Mouse (Mus musculus) spleen, postnatal 10 days (tissue): ENCODE measurements around the gene Mrpl48.

Source experiments
- DNase-seq, 2 experiments: peaks; one replicate each; pipeline ENCODE4 v3.0.0; 2021 to 2022; ENCODE audit warnings: low spot score in 2 of 2

The Mrpl48 gene

DNA sequence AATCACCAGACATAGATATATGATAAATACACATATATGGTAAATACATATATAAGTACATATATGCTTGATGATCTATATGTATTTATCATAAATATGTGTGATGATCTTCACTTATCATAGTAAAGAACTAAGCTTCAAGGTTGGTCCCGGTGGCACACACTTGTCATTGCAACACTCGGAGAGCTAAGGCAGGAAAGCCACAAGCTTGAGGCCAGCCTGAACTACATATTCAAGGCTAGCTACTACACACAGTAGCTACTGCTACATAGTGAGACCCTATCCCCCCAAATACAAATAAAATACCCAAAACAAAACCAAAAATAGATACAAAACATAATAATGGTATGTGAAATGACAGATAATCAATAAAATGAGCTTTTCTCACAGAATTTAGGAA is 72.3 kb downstream of the Mrpl48 start:
- no peak for DNase-seq

DNA sequence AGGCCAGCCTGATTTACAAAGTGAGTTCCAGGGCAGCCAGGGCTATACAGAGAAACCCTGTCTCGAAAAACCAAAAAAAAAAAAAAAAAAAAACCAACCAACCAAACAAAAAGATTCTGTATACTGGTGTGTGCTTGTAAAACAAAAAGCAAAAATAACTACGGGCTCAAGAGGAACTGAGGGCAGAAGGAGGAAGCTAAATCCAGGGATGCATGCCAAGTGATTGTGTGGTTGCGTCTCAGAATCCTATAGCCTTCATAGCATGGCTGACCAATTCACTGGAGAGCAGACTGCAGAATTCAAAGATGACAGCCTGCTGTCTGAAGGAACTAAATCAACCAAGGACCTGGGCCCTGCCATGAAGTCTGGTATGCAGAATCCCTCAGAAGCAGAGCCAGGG is 73.9 kb downstream of the Mrpl48 start:
- no peak for DNase-seq

DNA sequence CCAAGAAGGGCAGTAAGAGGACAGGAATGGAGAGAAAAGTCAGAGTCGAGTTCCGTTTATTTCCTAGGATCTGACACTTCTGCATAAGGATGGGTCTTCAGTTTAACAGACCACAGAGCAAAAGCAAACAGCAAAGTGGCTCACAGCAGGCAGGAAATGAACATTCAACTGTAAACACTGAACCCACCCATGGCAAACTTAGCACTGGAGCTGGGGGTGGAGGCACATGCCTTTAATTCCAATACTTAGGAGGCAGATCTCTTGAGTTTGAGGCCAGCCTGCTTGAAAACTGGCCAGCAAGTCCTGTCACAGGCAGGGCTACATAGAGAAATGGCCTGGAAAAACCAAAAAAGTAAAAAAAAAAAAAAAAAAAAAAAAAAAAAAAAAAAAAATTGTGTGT is 74.6 kb downstream of the Mrpl48 start:
- no peak for DNase-seq

DNA sequence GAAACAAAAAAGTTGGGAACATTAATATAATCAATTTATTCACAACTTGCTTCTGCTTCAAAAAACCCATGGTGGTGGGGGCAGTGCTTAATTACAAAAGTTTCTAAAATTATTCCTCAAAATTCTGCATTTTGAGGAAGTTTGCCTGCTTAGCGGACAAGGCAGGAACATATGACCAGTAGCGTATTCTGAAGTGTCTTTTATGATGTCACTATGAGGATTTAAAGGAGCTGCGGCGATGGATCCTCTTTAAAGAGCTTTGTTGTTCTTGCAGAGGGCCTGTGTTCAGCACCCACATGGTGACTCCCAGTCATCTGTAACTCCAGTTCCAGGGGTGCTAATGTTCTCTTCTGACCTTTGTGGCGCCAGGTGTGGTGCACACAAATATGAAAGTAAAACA is 77.3 kb downstream of the Mrpl48 start:
- DNase-seq: no peak

DNA sequence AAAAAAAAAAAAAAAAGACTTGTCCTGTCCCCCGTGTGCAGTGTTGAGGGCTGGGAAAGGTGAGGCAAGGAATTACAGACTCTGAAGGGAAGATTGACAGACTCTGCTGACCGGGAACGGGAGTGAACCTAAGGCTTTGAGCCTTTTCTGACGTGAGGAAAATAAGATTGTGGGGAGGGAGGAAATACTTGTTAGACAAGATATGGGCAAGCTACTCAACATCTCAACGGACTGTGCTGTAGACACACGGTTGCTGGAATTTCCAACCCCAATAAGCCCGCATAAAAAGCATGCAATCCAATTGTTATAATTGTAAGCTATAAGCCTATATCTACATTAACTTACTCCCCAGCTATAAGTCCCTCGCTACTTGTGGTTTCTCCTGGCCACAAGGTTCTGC is 83.4 kb downstream of the Mrpl48 start:
- no peak for DNase-seq

DNA sequence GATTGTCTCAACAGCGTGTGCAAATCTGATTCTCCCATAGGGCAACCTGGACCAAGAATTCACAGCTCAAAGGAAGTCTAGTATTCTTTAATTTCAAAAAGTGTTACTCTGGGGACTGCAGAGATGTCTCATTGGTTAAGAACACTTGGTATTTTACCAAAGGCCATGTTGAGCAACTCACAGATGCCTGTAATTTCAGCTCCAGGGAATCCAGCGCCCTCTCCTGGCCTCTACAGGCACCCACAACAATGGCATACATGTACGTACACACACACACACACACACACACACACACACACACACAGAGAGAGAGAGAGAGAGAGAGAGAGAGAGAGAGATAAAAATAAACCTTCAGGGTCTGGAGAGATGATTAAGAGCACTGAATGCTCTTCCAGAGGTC is 85.9 kb downstream of the Mrpl48 start:
- DNase-seq: no peak

DNA sequence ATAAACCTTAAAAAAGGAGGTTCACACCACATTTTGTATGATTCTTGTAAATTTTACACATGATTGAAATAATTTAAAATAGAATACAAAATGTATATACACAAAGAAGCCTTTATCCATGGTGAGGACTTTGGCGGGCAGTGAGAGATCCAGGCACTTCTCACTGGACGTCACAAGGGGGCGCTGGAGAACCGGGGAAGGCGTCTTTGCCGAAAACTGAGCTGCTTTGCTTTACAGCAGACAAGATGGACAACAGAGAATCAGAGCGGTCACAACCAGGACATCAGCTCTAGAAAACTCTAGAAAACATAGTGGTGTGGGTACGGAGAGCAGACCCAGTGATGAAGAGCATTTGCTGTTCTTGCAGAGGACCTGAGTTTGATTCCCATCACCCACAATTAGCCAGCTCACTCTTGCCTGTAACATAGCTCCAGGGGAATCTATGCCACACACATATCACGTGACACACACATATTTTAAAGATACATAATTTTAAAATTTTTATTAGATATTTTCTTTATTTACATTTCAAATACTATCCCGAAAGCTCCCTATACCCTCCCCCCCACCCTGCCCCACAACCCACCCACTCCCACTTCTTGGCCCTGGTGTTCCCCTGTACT is 87.3 kb downstream of the Mrpl48 start:
- peak; percentile 83 to 91 for DNase-seq

DNA sequence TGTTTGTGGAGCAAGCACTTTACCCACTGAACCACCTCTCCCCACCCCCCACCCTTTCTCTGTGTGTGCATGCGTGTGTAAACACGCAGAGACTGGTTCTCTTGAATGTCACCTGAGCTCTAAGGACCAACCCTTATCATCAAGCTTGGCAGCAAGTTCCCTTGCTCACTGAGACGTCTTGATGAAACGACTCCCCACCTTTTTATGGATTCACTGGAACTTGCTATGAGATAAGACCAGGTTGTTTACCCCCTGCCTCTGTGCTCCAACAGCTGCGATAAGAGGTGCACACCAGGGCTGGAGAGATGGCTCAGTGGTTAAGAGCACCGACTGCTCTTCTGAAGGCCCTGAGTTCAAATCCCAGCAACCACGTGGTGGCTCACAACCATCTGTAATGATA is 87.9 kb downstream of the Mrpl48 start:
- DNase-seq: no peak

DNA sequence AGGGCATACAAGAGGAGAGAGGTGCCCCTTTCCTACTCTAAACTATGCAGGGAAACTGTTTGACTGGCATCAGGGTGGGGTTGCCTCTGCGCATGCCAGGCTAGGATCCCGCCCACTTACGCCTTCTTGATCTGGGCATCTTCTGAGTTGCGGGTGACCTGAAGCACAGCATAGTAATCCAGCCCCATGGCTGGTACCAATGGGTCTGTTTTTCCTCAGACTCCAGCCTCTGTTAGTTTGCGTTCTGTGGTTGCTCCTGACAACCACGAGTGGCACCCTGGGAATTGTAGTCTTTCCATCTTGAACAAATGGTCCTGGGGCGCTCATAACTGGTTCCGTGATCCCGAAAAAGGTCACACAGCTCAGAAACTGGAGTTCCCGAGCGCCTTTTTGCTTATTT is 93.5 kb downstream of the Mrpl48 start, which contains the start of gene Dnajb13:
Dnajb13 (minus strand) TSS at position 388 of the 400 bp plus-strand sequence.
- no peak for DNase-seq

DNA sequence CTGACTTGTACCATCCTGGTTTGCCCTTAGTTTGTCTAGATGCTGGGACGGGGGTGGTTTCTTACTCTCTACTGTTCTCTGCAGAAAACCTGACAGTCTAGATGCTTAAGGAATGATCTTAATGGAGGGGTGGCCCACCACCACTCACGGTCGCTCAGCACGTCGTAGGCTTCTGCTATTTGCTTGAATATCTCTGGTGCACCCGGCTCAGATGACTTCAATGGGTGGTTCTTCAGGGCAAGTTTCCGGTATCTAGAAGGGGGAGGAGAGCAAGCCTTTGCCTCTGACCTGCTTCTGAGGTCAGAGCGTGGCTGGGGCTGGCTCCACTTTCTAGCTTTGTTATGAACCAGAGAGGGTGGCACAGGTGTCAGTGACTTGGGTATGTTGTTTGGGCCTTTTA is 96.5 kb downstream of the Mrpl48 start:
- no peak for DNase-seq

DNA sequence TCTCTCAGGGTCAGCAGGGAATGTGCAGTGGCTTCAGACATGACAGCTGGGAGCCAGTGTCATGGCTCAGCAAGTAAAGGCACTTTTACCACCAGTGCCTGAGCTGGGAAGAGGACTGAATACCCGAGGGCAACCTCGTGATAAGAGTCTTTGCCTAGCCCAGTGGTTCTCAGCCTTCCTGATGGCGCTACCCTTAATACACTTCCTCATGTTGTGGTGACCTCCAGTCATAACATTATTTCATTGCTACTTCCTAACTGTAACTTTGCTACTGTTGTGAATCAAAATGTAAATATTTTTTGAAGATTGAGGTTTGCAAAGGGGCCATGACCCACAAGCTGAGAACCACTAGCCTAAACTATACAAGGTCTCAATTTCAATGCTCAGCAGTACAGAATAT is 99.4 kb downstream of the Mrpl48 start:
- DNase-seq: no peak

DNA sequence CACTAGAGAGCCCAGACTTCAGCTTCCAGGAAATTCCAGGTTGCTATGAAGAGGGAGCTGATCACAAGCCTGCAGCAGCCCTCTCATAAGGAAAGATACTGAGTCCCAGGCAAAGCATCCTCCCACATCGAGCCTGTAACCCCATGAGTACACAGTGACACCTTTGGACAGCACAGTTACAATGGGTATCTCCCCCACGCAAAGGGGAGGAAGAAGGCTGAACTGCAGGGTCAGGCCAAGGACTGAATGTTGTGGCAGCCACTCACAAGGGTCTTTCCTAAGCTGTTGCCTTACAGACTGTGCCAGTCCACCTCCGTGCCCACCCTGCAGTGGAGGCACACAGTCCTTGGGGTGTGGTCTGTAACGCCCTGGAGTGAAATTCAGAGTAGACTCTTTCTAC is 101.6 kb downstream of the Mrpl48 start:
- DNase-seq: peak in 1 of 2 experiments; percentile 19

DNA sequence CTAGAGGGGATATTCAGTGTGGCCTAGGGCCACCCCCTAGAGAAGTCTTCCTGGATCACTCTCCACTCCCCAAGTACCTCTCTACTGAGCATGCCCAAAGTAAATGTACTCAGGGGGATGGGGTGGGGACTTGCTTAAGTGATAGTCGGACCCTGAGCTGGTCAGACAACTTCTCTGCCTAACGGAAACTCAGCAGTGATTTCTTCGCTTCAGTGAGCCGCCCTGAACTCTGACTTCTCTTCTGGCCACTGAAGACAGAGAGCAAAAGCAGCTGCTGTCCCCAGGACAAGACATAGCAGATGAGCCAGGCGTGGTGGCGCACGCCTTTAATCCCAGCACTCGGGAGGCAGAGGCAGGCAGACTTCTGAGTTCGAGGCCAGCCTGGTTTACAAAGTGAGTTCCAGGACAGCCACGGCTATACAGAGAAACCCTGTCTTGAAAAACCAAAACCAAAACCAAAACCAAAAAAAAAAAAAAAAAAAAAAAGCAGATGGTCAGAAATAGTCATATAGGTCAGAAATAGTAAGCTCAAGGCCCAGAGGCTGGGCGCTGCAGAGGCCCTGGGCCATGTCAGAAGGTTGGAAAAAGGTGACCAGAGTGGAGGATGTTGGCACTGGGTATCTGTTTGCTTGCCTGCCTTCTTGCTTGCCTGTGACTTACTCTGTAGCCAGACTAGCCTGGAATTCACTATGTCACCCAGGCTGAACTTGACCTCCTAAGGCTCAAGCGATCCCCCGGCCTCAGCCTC is 103.2 kb downstream of the Mrpl48 start:
- peak; percentile 24 to 31 for DNase-seq

DNA sequence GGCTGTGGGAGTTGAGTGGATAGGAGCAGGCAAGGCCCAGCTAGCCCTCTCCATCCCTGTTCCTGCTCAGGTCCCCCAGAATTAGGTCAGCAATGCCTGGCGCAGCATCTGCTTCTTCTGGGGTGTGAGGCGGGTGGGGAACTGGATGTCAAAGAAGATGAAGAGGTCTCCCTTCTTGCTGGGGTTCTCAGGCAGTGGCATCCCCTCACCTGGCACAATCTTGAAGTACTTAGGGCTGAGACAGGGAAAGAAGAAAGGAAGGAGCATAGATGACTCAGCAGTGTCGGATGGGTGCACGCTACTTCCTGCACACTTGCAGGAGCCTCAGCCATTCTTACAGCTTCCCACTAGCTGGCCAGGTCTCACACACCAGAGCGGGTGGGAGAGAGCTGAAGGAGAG is 105.0 kb downstream of the Mrpl48 start:
- peak; percentile 50 to 52 for DNase-seq

DNA sequence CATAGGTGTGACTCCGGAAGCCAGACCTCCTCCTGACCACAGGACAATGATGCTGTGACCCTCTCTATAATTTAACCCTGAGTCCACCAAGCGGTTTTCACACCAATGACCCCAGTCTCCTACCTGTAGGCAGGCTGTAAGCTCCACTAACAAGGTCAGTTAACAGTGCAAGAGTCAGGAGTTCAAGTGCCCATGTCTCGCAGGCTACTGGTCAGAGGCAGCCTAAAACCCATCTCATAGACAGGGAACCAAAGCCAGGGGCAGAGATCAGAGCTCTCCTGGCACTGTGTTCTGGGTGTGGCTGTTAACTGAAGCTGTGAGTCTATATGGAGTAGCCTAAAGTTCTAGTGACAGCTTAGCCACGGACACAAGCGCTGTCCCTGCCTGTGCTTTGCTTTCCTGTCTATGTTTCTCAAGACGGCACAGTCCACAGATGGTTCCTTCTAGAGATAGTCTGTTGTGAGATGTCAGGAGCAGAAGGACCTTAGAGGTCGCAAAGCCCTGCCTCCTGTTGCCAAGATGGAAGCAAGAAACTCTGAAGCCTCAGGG is 105.7 kb downstream of the Mrpl48 start:
- peak; percentile 50 to 57 for DNase-seq

DNA sequence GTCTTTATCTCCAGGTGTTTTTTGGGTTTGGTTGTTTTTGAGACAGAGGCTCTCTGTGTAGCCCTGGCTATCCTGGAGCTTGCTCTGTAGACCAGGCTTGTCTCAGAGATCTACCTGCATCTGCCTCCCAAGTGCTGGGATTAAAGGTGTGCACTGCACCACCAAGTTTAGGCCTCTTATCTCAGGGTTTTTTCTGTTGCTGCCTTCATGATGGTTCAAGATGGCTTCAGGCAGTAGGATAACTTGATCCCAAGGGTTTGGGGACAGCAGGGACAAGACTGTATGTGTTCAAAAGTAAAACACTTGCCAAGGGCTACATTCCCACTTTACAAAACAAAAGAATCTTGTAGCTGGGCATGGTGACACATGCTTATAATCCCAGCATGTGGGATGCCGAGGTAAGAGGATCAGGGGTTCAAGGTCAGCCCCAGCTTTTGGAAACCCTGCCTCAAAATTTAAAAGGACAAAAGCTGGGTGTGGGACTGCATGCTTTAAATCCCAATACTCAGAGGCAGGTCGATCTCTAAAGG is 106.2 kb downstream of the Mrpl48 start:
- peak in 1 of 2 experiments; percentile 37 for DNase-seq

DNA sequence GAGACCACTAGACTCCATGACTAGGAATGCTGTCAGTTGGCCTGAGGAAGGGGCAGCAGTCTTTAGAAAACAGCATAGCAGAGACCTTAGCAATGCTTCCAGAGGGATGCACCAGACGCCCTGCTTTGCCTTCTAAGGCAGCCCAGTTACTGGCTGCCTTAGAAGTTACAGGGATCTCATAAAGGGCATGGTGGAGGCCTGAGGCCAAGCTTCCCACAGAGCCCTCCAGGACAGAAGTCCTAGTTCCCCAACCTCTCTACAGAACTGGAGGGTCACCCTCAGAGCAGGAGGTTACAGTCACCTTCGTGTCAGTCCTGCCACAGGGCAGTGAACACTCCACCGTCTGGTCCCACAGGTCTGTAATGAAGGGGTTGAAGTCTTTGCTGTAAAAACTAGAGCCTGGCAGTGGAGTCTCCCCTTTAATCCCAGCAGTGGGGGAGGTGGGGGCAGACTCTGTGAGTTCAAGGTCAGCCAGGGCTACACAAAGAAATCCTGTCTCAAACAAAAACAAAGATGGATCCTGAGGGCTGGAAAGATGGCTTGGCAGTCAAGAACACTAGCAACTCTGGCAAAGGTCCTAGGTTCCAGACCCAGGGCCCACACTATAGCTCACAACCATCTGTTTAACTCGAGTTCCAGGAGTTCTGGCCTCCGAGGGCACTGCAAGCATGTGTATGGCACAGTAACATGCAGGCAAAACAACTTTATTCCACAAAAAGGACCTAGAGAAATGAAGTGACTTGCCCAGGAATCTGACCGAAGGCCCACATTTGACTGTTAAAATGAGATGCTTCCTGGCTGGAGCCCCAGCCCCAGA is 106.9 kb downstream of the Mrpl48 start:
- peak; percentile 50 to 63 for DNase-seq

DNA sequence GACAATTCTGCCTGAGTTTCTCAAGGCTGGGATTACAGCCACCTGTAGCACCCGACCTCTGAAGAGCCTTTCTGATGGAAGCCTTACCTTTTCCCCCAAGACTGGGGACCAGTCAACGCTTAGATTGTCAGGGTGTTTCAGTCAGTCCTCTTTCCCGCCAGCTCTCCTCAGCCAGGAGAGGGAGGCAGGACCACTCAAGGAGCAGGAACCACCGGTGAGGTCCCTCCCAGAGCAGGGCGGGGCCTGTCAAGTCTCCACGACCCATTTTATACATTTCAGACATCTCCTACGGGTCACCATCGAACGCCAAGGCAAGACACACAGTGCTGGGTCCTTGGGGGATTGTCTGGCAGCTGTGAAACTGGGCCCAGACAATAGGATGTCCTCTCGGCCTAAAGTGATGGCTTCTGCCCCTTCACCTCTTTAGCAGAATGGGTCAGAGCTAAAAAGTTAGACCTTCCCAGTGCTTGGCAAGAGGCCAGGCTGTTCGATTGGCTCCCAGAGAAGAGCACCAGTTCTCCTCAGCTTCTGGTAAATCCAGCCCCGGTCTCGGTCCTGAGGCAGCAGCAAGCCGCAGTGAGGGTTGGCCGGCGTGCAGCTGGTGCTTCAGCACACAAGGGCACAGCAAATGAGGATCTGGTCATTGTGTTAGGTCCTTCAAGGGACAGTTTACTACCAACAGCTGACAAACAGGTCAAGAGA is 107.7 kb downstream of the Mrpl48 start:
- peak; percentile 60 to 66 for DNase-seq

DNA sequence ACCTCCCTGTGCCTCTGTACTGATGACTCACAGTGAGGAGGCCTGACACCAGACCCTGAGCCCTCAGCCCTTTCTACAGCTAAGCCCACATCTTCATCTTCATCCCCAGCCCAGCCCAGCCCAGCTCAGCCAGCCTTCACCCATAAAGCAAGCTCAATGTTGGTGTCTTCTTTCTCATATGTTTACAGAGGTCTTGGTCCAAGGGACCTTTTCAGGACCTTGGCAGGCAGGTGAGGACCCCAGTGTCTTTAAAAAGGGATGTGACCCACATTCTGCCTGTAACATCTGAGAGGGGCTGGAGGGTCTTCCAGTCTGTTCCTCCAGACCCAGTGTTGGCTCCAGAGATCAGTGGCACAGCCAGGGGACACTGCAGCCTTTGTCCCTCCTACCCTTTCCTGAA is 108.6 kb downstream of the Mrpl48 start:
- DNase-seq: no peak

DNA sequence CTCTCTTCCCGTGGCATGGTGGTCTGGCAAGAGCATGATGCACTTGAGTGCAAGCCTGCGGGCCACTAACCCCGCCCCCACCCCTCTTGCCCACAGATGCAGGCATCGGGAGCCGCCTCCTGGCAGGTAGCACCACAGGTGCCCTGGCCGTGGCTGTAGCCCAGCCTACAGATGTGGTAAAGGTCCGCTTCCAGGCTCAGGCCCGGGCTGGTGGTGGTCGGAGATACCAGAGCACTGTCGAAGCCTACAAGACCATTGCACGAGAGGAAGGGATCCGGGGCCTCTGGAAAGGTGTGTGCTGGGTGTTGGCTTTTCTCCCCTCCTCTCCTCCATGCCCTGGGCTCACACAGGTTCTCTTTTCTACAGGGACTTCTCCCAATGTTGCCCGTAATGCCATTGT is 110.1 kb downstream of the Mrpl48 start:
- DNase-seq: no peak

DNA sequence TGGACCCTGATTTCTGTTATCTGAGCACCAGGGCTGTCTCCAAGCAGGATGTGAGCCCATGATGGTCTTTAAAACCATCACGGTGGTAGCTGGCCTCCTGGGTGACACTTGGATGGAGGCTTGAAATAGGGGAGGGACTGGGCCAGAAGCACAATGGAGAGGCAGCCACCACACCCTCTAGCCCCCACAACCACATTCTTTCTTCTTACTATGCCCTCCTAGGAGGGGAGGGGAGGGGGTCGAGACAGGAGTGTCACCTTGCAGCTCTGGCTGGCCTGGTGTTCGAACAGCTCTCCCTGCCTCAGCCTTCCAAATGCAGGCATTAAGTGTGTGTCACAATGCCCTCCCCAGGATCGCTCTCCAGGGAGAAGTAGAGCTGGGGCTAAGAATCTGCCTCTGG is 110.7 kb downstream of the Mrpl48 start:
- DNase-seq: no peak

DNA sequence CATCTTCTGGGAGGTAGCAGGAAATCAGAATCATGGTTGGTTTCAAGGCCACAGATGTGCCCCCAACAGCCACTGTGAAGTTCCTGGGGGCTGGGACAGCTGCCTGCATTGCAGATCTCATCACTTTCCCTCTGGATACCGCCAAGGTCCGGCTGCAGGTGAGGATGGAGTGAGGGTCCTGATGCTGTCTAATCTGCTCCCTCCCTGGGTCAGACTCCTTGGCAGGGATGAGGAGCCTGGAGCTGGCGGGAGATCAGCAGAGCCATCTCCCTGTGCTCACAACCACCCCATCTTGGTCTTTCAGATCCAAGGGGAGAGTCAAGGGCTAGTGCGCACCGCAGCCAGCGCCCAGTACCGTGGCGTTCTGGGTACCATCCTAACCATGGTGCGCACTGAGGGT is 111.3 kb downstream of the Mrpl48 start:
- DNase-seq: no peak
